Mouse (Mus musculus) skeletal muscle tissue, adult 2 months (tissue): ENCODE results near the gene Tnfrsf9.
A peak's percentile ranks its signal among the peaks of the same experiment; 100 is the strongest.

ENCODE experiments used
- DNase-seq: peaks from one replicate; pipeline ENCODE4 v3.0.0-alpha.2; 2012; ENCODE audit warnings: low read depth, low spot score

The Tnfrsf9 gene

GRCm38 (mm10) chr4:150926924-150927705, 12.8 kb downstream of the Tnfrsf9 start:
- no peak for DNase-seq

GRCm38 (mm10) chr4:150927789-150928188, 13.4 kb downstream of the Tnfrsf9 start:
- no peak for DNase-seq

- DNase-seq = no peak
These were observed 19.1 kb downstream of the Tnfrsf9 start for GRCm38 (mm10) chr4:150933503-150933902.

- DNase-seq = no peak
These were observed 23.1 kb downstream of the Tnfrsf9 start for GRCm38 (mm10) chr4:150937293-150938062.

GRCm38 (mm10) chr4:150938063-150938452, 23.7 kb downstream of the Tnfrsf9 start:
- DNase-seq = no peak

GRCm38 (mm10) chr4:150939991-150940651, 25.8 kb downstream of the Tnfrsf9 start:
- DNase-seq = no peak

- DNase-seq = no peak
These were observed 30.3 kb downstream of the Tnfrsf9 start for GRCm38 (mm10) chr4:150944707-150945106.

GRCm38 (mm10) chr4:150950972-150951371, 36.6 kb downstream of the Tnfrsf9 start:
- no peak for DNase-seq

- no peak for DNase-seq
These were observed 42.2 kb downstream of the Tnfrsf9 start for GRCm38 (mm10) chr4:150956369-150957105.

GRCm38 (mm10) chr4:150957106-150957458, 42.7 kb downstream of the Tnfrsf9 start:
- no peak for DNase-seq

- DNase-seq = no peak
These were observed 44.2 kb downstream of the Tnfrsf9 start for GRCm38 (mm10) chr4:150958536-150958935.

- no peak for DNase-seq
These were observed 47.9 kb downstream of the Tnfrsf9 start for GRCm38 (mm10) chr4:150962231-150962630.

GRCm38 (mm10) chr4:150963711-150964110, 49.3 kb downstream of the Tnfrsf9 start:
- DNase-seq = no peak

- DNase-seq = peak; percentile 65
These were observed 50.5 kb downstream of the Tnfrsf9 start for GRCm38 (mm10) chr4:150964635-150965554.

- DNase-seq = no peak
These were observed 51.2 kb downstream of the Tnfrsf9 start for GRCm38 (mm10) chr4:150965555-150965951.

- DNase-seq = peak; percentile 19
These were observed 52.2 kb downstream of the Tnfrsf9 start for GRCm38 (mm10) chr4:150966556-150966955.

- no peak for DNase-seq
These were observed 54.6 kb downstream of the Tnfrsf9 start for GRCm38 (mm10) chr4:150968956-150969355.

GRCm38 (mm10) chr4:150973264-150973663, 58.9 kb downstream of the Tnfrsf9 start:
- DNase-seq = no peak

GRCm38 (mm10) chr4:150975145-150975544, 60.8 kb downstream of the Tnfrsf9 start:
- DNase-seq = no peak

GRCm38 (mm10) chr4:150978156-150978910, 64.0 kb downstream of the Tnfrsf9 start:
- no peak for DNase-seq
